Mouse (Mus musculus) urinary bladder, postnatal 36 days (tissue): ENCODE measurements around the gene Atg2a.

Source experiments
- DNase-seq, 2 experiments: peaks; one replicate each; pipeline ENCODE4 v3.0.0; 2022; ENCODE audit warnings: low spot score in 2 of 2, mixed read lengths in 1 of 2

The Atg2a gene

DNA sequence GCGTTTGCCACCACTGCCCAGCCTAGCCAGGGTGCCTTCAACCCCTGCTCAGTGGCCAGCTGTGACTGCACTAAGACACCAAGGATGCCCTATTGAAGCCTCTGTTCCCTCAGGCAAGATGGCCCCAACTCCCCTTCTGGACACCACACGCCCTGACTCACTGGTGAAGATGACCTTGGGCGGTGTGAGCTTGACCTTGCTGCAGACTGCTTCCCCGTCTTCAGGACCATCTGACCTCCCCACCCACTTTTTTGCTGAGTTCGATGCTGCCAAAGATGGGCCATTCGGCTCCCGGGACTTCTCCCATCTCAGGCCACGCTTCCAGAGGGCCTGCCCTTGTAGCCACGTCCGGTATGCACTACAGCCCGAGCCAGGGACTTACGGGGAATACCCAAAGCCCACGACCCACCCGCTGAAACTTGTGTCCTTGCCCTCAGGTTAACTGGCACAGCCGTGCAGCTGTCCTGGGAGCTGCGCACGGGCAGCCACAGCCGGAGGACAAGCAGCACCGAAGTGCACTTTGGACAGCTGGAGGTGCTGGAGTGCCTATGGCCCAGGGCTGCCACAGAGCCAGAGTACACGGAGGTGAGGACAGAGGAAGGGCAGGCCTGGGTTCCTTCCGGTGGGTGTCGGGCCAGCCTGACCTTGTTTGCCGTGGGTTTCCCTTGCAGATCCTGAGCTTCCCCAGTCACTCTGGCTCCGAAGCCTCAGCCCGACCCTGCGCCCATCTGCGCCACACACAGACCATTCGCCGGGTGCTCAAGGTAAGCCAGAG, 6.2 kb downstream of the Atg2a start:
- no peak for DNase-seq

GRCm38 (mm10) chr19:6253021-6253420, 11.6 kb downstream of the Atg2a start:
- DNase-seq = no peak

- no peak for DNase-seq
Measured at GRCm38 (mm10) chr19:6260428-6260827, 19.0 kb downstream of the Atg2a start.

DNA sequence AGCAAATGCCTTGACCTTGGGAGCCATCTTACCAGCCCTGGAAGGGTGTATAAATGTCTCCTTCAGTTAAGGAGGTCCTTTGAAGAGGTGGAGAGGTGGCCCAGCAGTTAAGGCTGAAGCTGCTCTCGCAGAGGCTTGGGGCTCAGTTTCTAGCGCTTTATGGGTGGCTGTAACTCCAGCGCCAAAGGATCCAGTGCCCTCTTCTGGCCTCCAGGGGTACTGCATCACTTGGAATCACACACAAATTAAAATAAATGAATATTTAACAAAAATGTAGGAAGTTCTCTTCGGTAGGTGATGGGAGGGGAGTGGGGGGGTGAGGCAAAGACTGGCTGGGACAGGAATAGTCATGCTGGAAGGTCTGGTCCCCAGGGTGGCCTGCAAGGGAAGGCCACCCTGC, 19.5 kb downstream of the Atg2a start:
- DNase-seq = no peak

- DNase-seq = no peak
Measured at GRCm38 (mm10) chr19:6261379-6261778, 19.9 kb downstream of the Atg2a start.

- DNase-seq = peak; percentile 42 to 67
Measured at GRCm38 (mm10) chr19:6262222-6262621, 20.8 kb downstream of the Atg2a start.

GRCm38 (mm10) chr19:6262839-6263433, 21.5 kb downstream of the Atg2a start:
- DNase-seq = no peak

DNA sequence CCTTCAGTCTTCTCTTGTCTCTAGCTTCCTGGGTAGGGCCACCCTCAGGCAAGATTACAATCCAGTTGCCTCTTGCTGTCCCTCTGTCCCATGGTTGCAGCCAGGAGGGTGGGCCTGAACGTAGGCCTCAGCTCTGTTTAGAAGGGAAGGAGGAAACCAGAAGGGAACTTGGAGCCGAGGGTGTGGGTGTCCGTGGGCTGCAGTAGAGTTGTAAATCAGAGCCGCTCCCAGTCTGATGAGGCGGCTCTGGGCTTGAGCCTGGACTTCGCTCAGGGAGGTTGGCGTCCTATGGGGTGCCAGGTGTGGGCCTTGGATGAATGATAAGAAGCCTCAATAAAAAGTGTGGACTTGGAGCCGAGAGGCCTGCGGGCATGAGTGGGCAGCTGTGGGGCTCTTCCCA, 22.7 kb downstream of the Atg2a start:
- no peak for DNase-seq

DNA sequence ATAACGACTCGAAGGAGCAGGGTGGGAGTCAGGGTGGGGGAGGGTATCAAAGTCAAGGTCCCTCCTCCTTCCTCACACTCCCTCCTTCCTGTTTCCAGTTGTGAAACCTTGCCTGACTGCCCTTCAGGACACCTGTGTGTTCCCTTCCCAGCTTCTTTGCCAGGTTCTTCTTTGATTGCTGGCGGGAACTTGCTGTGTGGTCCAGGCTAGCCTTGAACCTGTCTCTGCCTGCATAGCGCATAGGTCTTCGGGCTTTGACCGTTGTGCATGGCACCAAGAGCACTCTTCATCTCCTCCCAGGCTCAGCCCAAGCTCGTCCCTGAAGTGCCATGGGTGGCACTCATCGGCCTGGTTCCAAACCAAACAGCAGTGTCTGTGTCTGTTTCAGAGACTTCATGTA, 23.5 kb downstream of the Atg2a start:
- no peak for DNase-seq

GRCm38 (mm10) chr19:6265727-6266182, 24.3 kb downstream of the Atg2a start:
- no peak for DNase-seq

- no peak for DNase-seq
Measured at GRCm38 (mm10) chr19:6267306-6268169, 26.1 kb downstream of the Atg2a start.

DNA sequence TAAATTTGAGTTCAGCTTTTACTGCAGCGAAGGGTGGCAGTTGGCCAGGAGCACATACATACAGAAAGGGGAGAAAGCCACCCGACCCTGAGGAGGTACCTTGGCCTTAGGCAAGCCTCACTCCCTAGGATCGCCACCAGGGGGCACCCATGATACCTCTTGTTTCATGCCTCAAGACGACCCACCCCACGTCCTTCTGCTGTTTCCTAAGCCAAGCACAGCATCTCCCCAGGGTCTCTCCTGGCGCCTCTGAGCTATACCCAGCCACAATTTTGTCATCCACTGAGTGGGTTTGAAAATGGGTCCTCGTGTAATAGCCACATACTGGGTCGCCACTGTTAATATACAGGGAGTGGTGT, 26.7 kb downstream of the Atg2a start:
- peak; percentile 78 to 87 for DNase-seq

DNA sequence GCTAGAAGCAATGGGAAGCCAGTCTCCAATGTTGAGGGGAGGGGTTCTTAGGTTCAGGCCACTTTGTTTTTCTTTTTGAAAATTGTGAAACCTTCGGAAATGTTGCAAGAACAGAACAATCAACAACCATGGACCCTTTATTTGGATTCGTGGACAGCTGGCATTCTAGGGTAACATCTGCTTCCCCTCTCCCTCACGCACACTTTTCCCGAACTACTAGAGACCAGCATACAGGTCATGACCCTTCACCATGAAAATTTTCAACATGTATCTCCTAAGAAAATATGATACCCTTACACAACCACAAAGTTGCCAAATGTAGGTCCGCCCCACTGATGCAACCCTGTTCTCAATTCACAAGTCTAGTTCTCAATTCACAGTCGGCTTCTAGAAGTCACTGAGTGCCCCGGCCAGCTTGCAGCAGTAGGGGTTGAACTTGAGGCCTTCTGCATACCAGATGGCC, 27.2 kb downstream of the Atg2a start:
- no peak for DNase-seq

- DNase-seq = no peak
Measured at GRCm38 (mm10) chr19:6269798-6270475, 28.5 kb downstream of the Atg2a start.

GRCm38 (mm10) chr19:6270661-6271060, 29.2 kb downstream of the Atg2a start:
- no peak for DNase-seq

DNA sequence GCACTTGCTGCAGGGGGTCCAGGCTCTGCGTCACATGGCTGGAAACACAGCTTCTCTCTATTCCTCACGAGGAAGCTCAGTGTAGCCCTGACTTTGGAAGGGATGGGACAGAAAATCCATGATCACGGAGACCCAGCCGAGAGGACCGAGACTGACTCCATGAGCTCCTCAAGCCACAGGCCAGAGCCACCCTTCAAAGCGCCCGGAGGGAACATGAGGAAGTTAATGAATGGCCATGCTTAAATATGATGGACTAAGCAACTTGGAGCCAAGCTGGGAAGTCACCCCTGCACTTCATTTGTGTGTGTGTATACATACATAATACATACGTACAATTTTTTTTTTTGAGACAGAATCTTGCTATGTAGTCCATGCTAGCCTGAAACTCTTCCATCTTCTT, 29.7 kb downstream of the Atg2a start:
- DNase-seq = no peak

DNA sequence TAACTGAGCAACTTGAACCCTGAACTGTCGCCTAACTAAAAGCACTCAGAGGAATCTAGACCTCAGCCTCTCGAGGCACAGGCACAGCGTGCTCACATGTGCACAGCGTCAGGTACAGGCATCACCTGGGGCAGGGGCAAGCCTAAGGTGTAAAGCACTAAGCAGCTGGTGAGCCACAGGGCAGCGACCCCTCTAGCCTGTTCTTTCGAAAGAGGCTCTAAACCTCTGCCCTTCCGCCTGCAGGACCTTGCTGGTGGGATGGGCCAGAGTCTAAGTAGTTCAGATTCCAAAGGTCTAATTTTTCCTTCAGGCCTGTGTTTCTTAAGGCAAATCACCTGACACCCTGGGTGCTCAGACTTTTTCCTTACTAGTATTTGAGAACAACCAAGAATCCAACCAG, 30.6 kb downstream of the Atg2a start:
- no peak for DNase-seq

- DNase-seq = no peak
Measured at GRCm38 (mm10) chr19:6272738-6273137, 31.3 kb downstream of the Atg2a start.

GRCm38 (mm10) chr19:6273592-6273991, 32.1 kb downstream of the Atg2a start:
- no peak for DNase-seq

GRCm38 (mm10) chr19:6273998-6274608, 32.6 kb downstream of the Atg2a start:
- no peak for DNase-seq

GRCm38 (mm10) chr19:6275740-6276389, 34.4 kb downstream of the Atg2a start:
- DNase-seq = peak in 1 of 2 experiments; percentile 61
